Mouse (Mus musculus) G1E-ER4 (cell line): ENCODE data around the gene Wdr25. TPM values are rescaled to one million over a fixed set of nuclear protein-coding genes. Genes with fewer than 3 reads are reported as not detected.

Experiments used
- GATA1 ChIP-seq: IDR thresholded peaks from one replicate; pipeline ENCODE4 v1.8.0; 2012; ENCODE audit warnings: low read length, inconsistent platforms
- polyA plus RNA-seq: library from polyadenylated mRNA; stranded (reverse); fragments of >175 nt; gene quantifications from 2 replicates; pipeline ENCODE4 v1.2.3, GENCODE M21; 2012

The Wdr25 gene
- polyA plus RNA-seq, 1 experiment: 4.1 TPM

GRCm38 (mm10) chr12:108914709-108915340 lies 21.4 kb downstream of the Wdr25 start:
- TF ChIP-seq GATA1: no peak

GRCm38 (mm10) chr12:108915893-108916292 lies 22.5 kb downstream of the Wdr25 start:
- no peak for TF ChIP-seq GATA1

- TF ChIP-seq GATA1: no peak
Observed at GRCm38 (mm10) chr12:108916447-108917042, 23.1 kb downstream of the Wdr25 start.

GRCm38 (mm10) chr12:108917509-108917908 lies 24.1 kb downstream of the Wdr25 start:
- no peak for TF ChIP-seq GATA1

- TF ChIP-seq GATA1: no peak
Observed at GRCm38 (mm10) chr12:108918753-108919152, 25.3 kb downstream of the Wdr25 start.

GRCm38 (mm10) chr12:108926606-108927111 lies 33.2 kb downstream of the Wdr25 start:
- TF ChIP-seq GATA1: no peak

GRCm38 (mm10) chr12:108928249-108928648 lies 34.8 kb downstream of the Wdr25 start:
- TF ChIP-seq GATA1: no peak

GRCm38 (mm10) chr12:108929475-108929874 lies 36.0 kb downstream of the Wdr25 start:
- no peak for TF ChIP-seq GATA1

GRCm38 (mm10) chr12:108931341-108932053 lies 38.1 kb downstream of the Wdr25 start:
- no peak for TF ChIP-seq GATA1

- no peak for TF ChIP-seq GATA1
Observed at GRCm38 (mm10) chr12:108932113-108932512, 38.7 kb downstream of the Wdr25 start.

GRCm38 (mm10) chr12:108934231-108934630 lies 40.8 kb downstream of the Wdr25 start:
- no peak for TF ChIP-seq GATA1

GRCm38 (mm10) chr12:108936834-108937233 lies 43.4 kb downstream of the Wdr25 start:
- TF ChIP-seq GATA1: no peak

- TF ChIP-seq GATA1: no peak
Observed at GRCm38 (mm10) chr12:108937506-108937905, 44.1 kb downstream of the Wdr25 start.

- TF ChIP-seq GATA1: no peak
Observed at GRCm38 (mm10) chr12:108938844-108939243, 45.4 kb downstream of the Wdr25 start.

GRCm38 (mm10) chr12:108939317-108939716 lies 45.9 kb downstream of the Wdr25 start:
- TF ChIP-seq GATA1: no peak

GRCm38 (mm10) chr12:108940255-108940654 lies 46.8 kb downstream of the Wdr25 start:
- TF ChIP-seq GATA1: no peak
